Mouse (Mus musculus) liver, embryonic 14.5 days (tissue): Measurements from ENCODE around the gene 4931428F04Rik. TPM values are rescaled to one million over a fixed set of nuclear protein-coding genes. Genes with fewer than 3 reads are reported as not detected.
A peak's percentile ranks its signal among the peaks of the same experiment; 100 is the strongest.

Experiments
- ATAC-seq: fragments of 200-750 bp; cut with Nextera tagmentation; 2 replicates; pipeline ENCODE4 v1.8.0; 2017; ENCODE audit warnings: moderate number of reproducible peaks, mild to moderate bottlenecking, moderate library complexity; ENCODE audit not compliant: insufficient read depth
- DNase-seq, 3 experiments: peaks; one replicate each; pipeline ENCODE4 v3.0.0-alpha.2; 2012 to 2013; ENCODE audit warnings: low read depth in 3 of 3, low spot score in 3 of 3
- H3K27ac ChIP-seq: fragments of 300-500 bp; sonication (generic); 2 replicates; pipeline ENCODE4 v1.5.1; 2014; ENCODE audit warnings: moderate library complexity, mild to moderate bottlenecking, control low read depth, inconsistent platforms
- H3K27me3 ChIP-seq: fragments of 300-500 bp; sonication (generic); 2 replicates; pipeline ENCODE4 v1.6.1; 2014; ENCODE audit warnings: mild to moderate bottlenecking, low read length, moderate library complexity; ENCODE audit not compliant: control insufficient read depth, insufficient read depth
- H3K36me3 ChIP-seq: fragments of 300-500 bp; sonication (generic); replicated peaks from 2 replicates; pipeline ENCODE4 v1.6.1; 2014; ENCODE audit warnings: low read depth; ENCODE audit not compliant: control insufficient read depth, insufficient read depth
- H3K4me1 ChIP-seq, 2 experiments: fragments of 200-500 bp in 1 of 2; fragments of 300-500 bp in 1 of 2; sonication (generic) in 1 of 2; replicated peaks; 2 replicates each; pipeline ENCODE4 v1.6.1; 2012 to 2014; ENCODE audit warnings: antibody characterized with exemption in 1 of 2, inconsistent platforms in 1 of 2, low read length in 1 of 2; ENCODE audit not compliant: control insufficient read depth in 2 of 2, insufficient read depth in 2 of 2
- H3K4me2 ChIP-seq: fragments of 300-500 bp; sonication (generic); 2 replicates; pipeline ENCODE4 v1.6.1; 2014; ENCODE audit warnings: low read depth, mild to moderate bottlenecking, control low read depth, moderate library complexity
- H3K4me3 ChIP-seq, 2 experiments: fragments of 200-500 bp in 1 of 2; fragments of 300-500 bp in 1 of 2; sonication (generic) in 1 of 2; 2 replicates each; pipeline ENCODE4 v1.5.1; 2012 to 2014; ENCODE audit warnings: low read depth in 2 of 2, low read length in 2 of 2, mild to moderate bottlenecking in 2 of 2, control low read depth in 1 of 2, inconsistent platforms in 1 of 2, moderate library complexity in 1 of 2; ENCODE audit not compliant: insufficient read depth in 1 of 2
- H3K9ac ChIP-seq: fragments of 300-500 bp; sonication (generic); replicated peaks from 2 replicates; pipeline ENCODE4 v1.6.1; 2014; ENCODE audit warnings: mild to moderate bottlenecking, control low read depth, moderate library complexity
- H3K9me3 ChIP-seq: fragments of 300-500 bp; sonication (generic); 2 replicates; pipeline ENCODE4 v1.6.1; 2016; ENCODE audit warnings: low read length, mixed read lengths; ENCODE audit not compliant: control insufficient read depth
- CTCF ChIP-seq: IDR thresholded peaks from 2 replicates; pipeline ENCODE4 v1.5.1; 2016; ENCODE audit warnings: antibody characterized with exemption, low read depth, control low read depth
- EP300 ChIP-seq: IDR thresholded peaks from 2 replicates; pipeline ENCODE4 v1.6.1; 2016; ENCODE audit warnings: antibody characterized with exemption, low read depth
- WGBS: fragments of 180-500 bp; shearing (Covaris S2); extraction: QIAGEN DNeasy Blood & Tissue Kit; methylation state at CpG from one replicate; pipeline ENCODE4 v1.1.7; 2014; ENCODE audit not compliant: insufficient replicate concordance; 5-methylcytosine and 5-hydroxymethylcytosine counted together
- polyA plus RNA-seq, 2 experiments: library from polyadenylated mRNA; depleted of rRNA in 1 of 2; stranded (reverse) in 1 of 2; unstranded in 1 of 2; fragments of >200 nt; fragmentation: Nextera tagmentation in 1 of 2; extraction: Ambion mirVana in 1 of 2; gene quantifications; 2 replicates each; pipeline versions ENCODE4 v1.2.1 to v1.2.3; 2012 to 2014

Gene 4931428F04Rik
- polyA plus RNA-seq, 2 experiments: 0.62 to 1.3 TPM

GRCm38 (mm10) chr8:105275387-105275786, 14.3 kb downstream of the 4931428F04Rik start:
- 11% methylated on average over 11 of the region's 11 CpGs for WGBS
- H3K27me3 ChIP-seq: peaks cover 85% of the 10 kb centered on the region
- TF ChIP-seq EP300 (no peak), CTCF (no peak)
- peaks cover 4 to 6% of the 10 kb centered on the region in 2 experiments; a peak in 3 of 4 replicates for H3K4me1 ChIP-seq
- DNase-seq (no peak), ATAC-seq (no peak)
- H3K27ac ChIP-seq: no peak overlapping the region
- no peak overlapping the region for H3K4me3 ChIP-seq
- no peak overlapping the region for H3K4me2 ChIP-seq
- H3K9ac ChIP-seq: no peak overlapping the region
- H3K9me3 ChIP-seq: no peaks in the 10 kb centered on the region
- no peaks in the 10 kb centered on the region for H3K36me3 ChIP-seq

- Histone ChIP-seq H3K36me3 (no peaks in the 10 kb centered on the region), H3K4me3 (no peak overlapping the region), H3K27me3 (peaks cover 91% of the 10 kb centered on the region), H3K9ac (no peak overlapping the region), H3K4me1 (peaks cover 0 to 1% of the 10 kb centered on the region in 2 experiments; a peak in 3 of 4 replicates), H3K4me2 (no peak overlapping the region), H3K27ac (no peak overlapping the region), H3K9me3 (no peaks in the 10 kb centered on the region)
- DNase-seq: no peak
- TF ChIP-seq EP300 (no peak), CTCF (0 out of 2 replicates have a peak, but pooled peaks have one; percentile 2)
- 6% methylated on average over 11 of the region's 11 CpGs for WGBS
- no peak for ATAC-seq
These were observed 18.8 kb downstream of the 4931428F04Rik start for GRCm38 (mm10) chr8:105270916-105271186.

- Histone ChIP-seq H3K4me2 (peak overlapping the region; percentile 25), H3K4me1 (no peaks in the 10 kb centered on the region; a peak in 1 of 4 replicates), H3K4me3 (no peak overlapping the region; a peak in 1 of 4 replicates), H3K27me3 (peaks cover 88% of the 10 kb centered on the region), H3K9me3 (no peaks in the 10 kb centered on the region), H3K36me3 (no peaks in the 10 kb centered on the region), H3K9ac (no peak overlapping the region), H3K27ac (no peak overlapping the region)
- 3% methylated on average over 39 of the region's 39 CpGs for WGBS
- no peak for DNase-seq
- TF ChIP-seq EP300: no peak
- no peak for ATAC-seq
These were observed 19.4 kb downstream of the 4931428F04Rik start for GRCm38 (mm10) chr8:105270101-105270915.

- peak within 1 kb of the TSS in 1 of 2 experiments; percentile 39; a peak in 3 of 4 replicates for H3K4me3 ChIP-seq
- no peak within 1 kb of the TSS for H3K27ac ChIP-seq
- peaks cover 82% of the 10 kb centered on the region for H3K27me3 ChIP-seq
- TF ChIP-seq CTCF (no peak), EP300 (no peak)
- H3K36me3 ChIP-seq: no peaks in the 10 kb centered on the region
- H3K4me2 ChIP-seq: peak within 1 kb of the TSS; percentile 25
- no peak within 1 kb of the TSS for H3K9ac ChIP-seq
- H3K4me1 ChIP-seq: peaks cover 6 to 7% of the 10 kb centered on the region in 2 experiments
- no peak for ATAC-seq
- no peak for DNase-seq
- H3K9me3 ChIP-seq: no peaks in the 10 kb centered on the region
- WGBS: 1% methylated on average over 42 of the region's 42 CpGs
These were observed 20.2 kb downstream of the 4931428F04Rik start, which contains the start of gene Hsf4 for GRCm38 (mm10) chr8:105269461-105269947. Gene Hsf4 (plus strand): TSS chr8:105269801.

GRCm38 (mm10) chr8:105269075-105269458, 20.6 kb downstream of the 4931428F04Rik start:
- Histone ChIP-seq H3K4me3 (peak overlapping the region in 1 of 2 experiments; percentile 39; a peak in 3 of 4 replicates), H3K27me3 (peaks cover 78% of the 10 kb centered on the region), H3K36me3 (no peaks in the 10 kb centered on the region), H3K9me3 (no peaks in the 10 kb centered on the region), H3K4me2 (peak overlapping the region; percentile 25), H3K9ac (no peak overlapping the region), H3K4me1 (peaks cover 6 to 7% of the 10 kb centered on the region in 2 experiments), H3K27ac (no peak overlapping the region)
- WGBS: 7% methylated on average over 10 of the region's 10 CpGs
- no peak for DNase-seq
- TF ChIP-seq EP300: no peak
- no peak for TF ChIP-seq CTCF
- no peak for ATAC-seq
